Mouse (Mus musculus) intestine, embryonic 15.5 days (tissue): Measurements from ENCODE around the gene Ptch2. TPM values are rescaled to one million over a fixed set of nuclear protein-coding genes. Genes with fewer than 3 reads are reported as not detected.

ENCODE experiments used
- ATAC-seq: fragments of 200-750 bp; cut with Nextera tagmentation; 2 replicates; pipeline ENCODE4 v1.8.0; 2017; ENCODE audit warnings: moderate TSS enrichment, moderate library complexity
- H3K27ac ChIP-seq: fragments of 300-500 bp; sonication (generic); 2 replicates; pipeline ENCODE4 v1.5.1; 2015; ENCODE audit warnings: mild to moderate bottlenecking, inconsistent platforms
- H3K27me3 ChIP-seq: fragments of 300-500 bp; sonication (generic); replicated peaks from 2 replicates; pipeline ENCODE4 v1.6.1; 2015; ENCODE audit warnings: inconsistent platforms
- H3K36me3 ChIP-seq: fragments of 300-500 bp; sonication (generic); 2 replicates; pipeline ENCODE4 v1.6.1; 2015; ENCODE audit warnings: inconsistent platforms
- H3K4me1 ChIP-seq: fragments of 300-500 bp; sonication (generic); replicated peaks from 2 replicates; pipeline ENCODE4 v1.6.1; 2015; ENCODE audit warnings: inconsistent platforms
- H3K4me2 ChIP-seq: fragments of 300-500 bp; sonication (generic); replicated peaks from 2 replicates; pipeline ENCODE4 v1.6.1; 2015; ENCODE audit warnings: mild to moderate bottlenecking, inconsistent platforms
- H3K4me3 ChIP-seq: fragments of 300-500 bp; sonication (generic); replicated peaks from 2 replicates; pipeline ENCODE4 v1.5.1; 2015; ENCODE audit warnings: inconsistent platforms
- H3K9ac ChIP-seq: fragments of 300-500 bp; sonication (generic); 2 replicates; pipeline ENCODE4 v1.6.1; 2015; ENCODE audit warnings: inconsistent platforms
- H3K9me3 ChIP-seq: fragments of 300-500 bp; sonication (generic); 2 replicates; pipeline ENCODE4 v1.6.1; 2016; ENCODE audit warnings: inconsistent platforms
- WGBS: fragments of 180-500 bp; shearing (Covaris S2); methylation state at CpG from one replicate; pipeline ENCODE4 v1.1.7; 2015; 5-methylcytosine and 5-hydroxymethylcytosine counted together
- polyA plus RNA-seq: library from polyadenylated mRNA; unstranded; fragments of >200 nt; fragmentation: Nextera tagmentation; extraction: Ambion mirVana; gene quantifications from 2 replicates; pipeline ENCODE4 v1.2.1, GENCODE M21; 2015

The Ptch2 gene
- polyA plus RNA-seq, 1 experiment from 2014 or later, result 5.9 TPM

- 92% methylated on average over 5 of the region's 5 CpGs for WGBS
- Histone ChIP-seq H3K27me3 (no peaks in the 10 kb centered on the region), H3K27ac (no peak overlapping the region), H3K4me2 (no peak overlapping the region), H3K4me3 (no peak overlapping the region), H3K9me3 (no peaks in the 10 kb centered on the region), H3K4me1 (no peaks in the 10 kb centered on the region), H3K9ac (no peak overlapping the region), H3K36me3 (peaks cover 17% of the 10 kb centered on the region)
- no peak for ATAC-seq
Observed at GRCm38 (mm10) chr4:117071183-117071582, 24.7 kb upstream of the Ptch2 start.

GRCm38 (mm10) chr4:117087948-117088640 lies 7.8 kb upstream of the Ptch2 start:
- WGBS, result 70% methylated on average over 7 of the region's 7 CpGs
- Histone ChIP-seq H3K9ac (no peak overlapping the region), H3K4me3 (no peak overlapping the region), H3K27ac (no peak overlapping the region), H3K9me3 (no peaks in the 10 kb centered on the region), H3K36me3 (0 out of 2 replicates have a peak, but pooled peaks cover 4% of the 10 kb centered on the region), H3K4me2 (no peak overlapping the region), H3K27me3 (no peaks in the 10 kb centered on the region), H3K4me1 (peaks cover 4% of the 10 kb centered on the region; the same call in 1 of the 2 replicates)
- ATAC-seq, result no peak

GRCm38 (mm10) chr4:117090586-117090985 lies 5.3 kb upstream of the Ptch2 start:
- no peaks in the 10 kb centered on the region for H3K9me3 ChIP-seq
- 0 out of 2 replicates have a peak overlapping the region, but pooled peaks have one; percentile 5 for H3K27ac ChIP-seq
- no peak overlapping the region for H3K4me3 ChIP-seq
- ATAC-seq, result no peak
- H3K4me1 ChIP-seq, result peaks cover 6% of the 10 kb centered on the region; the same call in 1 of the 2 replicates
- no peak overlapping the region for H3K4me2 ChIP-seq
- no peaks in the 10 kb centered on the region for H3K36me3 ChIP-seq
- WGBS, result 58% methylated on average over 7 of the region's 7 CpGs
- no peaks in the 10 kb centered on the region for H3K27me3 ChIP-seq
- no peak overlapping the region for H3K9ac ChIP-seq

GRCm38 (mm10) chr4:117094626-117095361 lies 1.1 kb upstream of the Ptch2 start:
- Histone ChIP-seq H3K4me2 (no peak overlapping the region), H3K4me1 (0 out of 2 replicates have a peak, but pooled peaks cover 7% of the 10 kb centered on the region), H3K36me3 (no peaks in the 10 kb centered on the region), H3K27me3 (no peaks in the 10 kb centered on the region; the same call in 1 of the 2 replicates), H3K9me3 (no peaks in the 10 kb centered on the region), H3K4me3 (no peak overlapping the region), H3K9ac (no peak overlapping the region), H3K27ac (peak overlapping the region; percentile 29; the same call in 1 of the 2 replicates)
- WGBS, result 66% methylated on average over 3 of the region's 3 CpGs
- ATAC-seq, result no peak

- Histone ChIP-seq H3K27me3 (no peaks in the 10 kb centered on the region; the same call in 1 of the 2 replicates), H3K9me3 (no peaks in the 10 kb centered on the region), H3K4me1 (0 out of 2 replicates have a peak, but pooled peaks cover 7% of the 10 kb centered on the region), H3K36me3 (no peaks in the 10 kb centered on the region), H3K4me3 (peak overlapping the region; percentile 51), H3K27ac (peak overlapping the region; percentile 67), H3K4me2 (peak overlapping the region; percentile 84), H3K9ac (peak overlapping the region; percentile 55)
- WGBS, result 15% methylated on average over 5 of the region's 5 CpGs
- no peak for ATAC-seq
Observed at GRCm38 (mm10) chr4:117096666-117097065, 791 bp downstream of the Ptch2 start.

GRCm38 (mm10) chr4:117097969-117098763 lies 2.3 kb downstream of the Ptch2 start:
- 0 out of 2 replicates have a peak, but pooled peaks cover 7% of the 10 kb centered on the region for H3K4me1 ChIP-seq
- H3K9me3 ChIP-seq, result no peaks in the 10 kb centered on the region
- H3K4me2 ChIP-seq, result peak overlapping the region; percentile 84
- peak; percentile 64 for ATAC-seq
- no peaks in the 10 kb centered on the region; the same call in 1 of the 2 replicates for H3K27me3 ChIP-seq
- peak overlapping the region; percentile 69 for H3K27ac ChIP-seq
- 0 out of 2 replicates have a peak overlapping the region, but pooled peaks have one; percentile 1 for H3K9ac ChIP-seq
- no peaks in the 10 kb centered on the region for H3K36me3 ChIP-seq
- WGBS, result 39% methylated on average over 8 of the region's 8 CpGs
- no peak overlapping the region for H3K4me3 ChIP-seq

- no peaks in the 10 kb centered on the region; the same call in 1 of the 2 replicates for H3K27me3 ChIP-seq
- no peaks in the 10 kb centered on the region for H3K9me3 ChIP-seq
- no peak overlapping the region for H3K4me3 ChIP-seq
- H3K27ac ChIP-seq, result peak overlapping the region; percentile 69; the same call in 1 of the 2 replicates
- no peak for ATAC-seq
- H3K9ac ChIP-seq, result no peak overlapping the region
- 52% methylated on average over 2 of the region's 2 CpGs for WGBS
- H3K36me3 ChIP-seq, result no peaks in the 10 kb centered on the region
- 0 out of 2 replicates have a peak, but pooled peaks cover 7% of the 10 kb centered on the region for H3K4me1 ChIP-seq
- H3K4me2 ChIP-seq, result peak overlapping the region; percentile 84
Observed at GRCm38 (mm10) chr4:117098764-117099036, 2.8 kb downstream of the Ptch2 start.

GRCm38 (mm10) chr4:117100036-117100435 lies 4.2 kb downstream of the Ptch2 start:
- no peak for ATAC-seq
- no peaks in the 10 kb centered on the region; the same call in 1 of the 2 replicates for H3K27me3 ChIP-seq
- 80% methylated on average over 4 of the region's 4 CpGs for WGBS
- H3K4me3 ChIP-seq, result no peak overlapping the region
- no peak overlapping the region for H3K4me2 ChIP-seq
- H3K9ac ChIP-seq, result no peak overlapping the region
- 0 out of 2 replicates have a peak, but pooled peaks cover 7% of the 10 kb centered on the region for H3K4me1 ChIP-seq
- H3K36me3 ChIP-seq, result no peaks in the 10 kb centered on the region
- H3K9me3 ChIP-seq, result no peaks in the 10 kb centered on the region
- no peak overlapping the region for H3K27ac ChIP-seq

GRCm38 (mm10) chr4:117101218-117101617 lies 5.3 kb downstream of the Ptch2 start:
- no peaks in the 10 kb centered on the region for H3K9me3 ChIP-seq
- no peak overlapping the region for H3K27ac ChIP-seq
- 0 out of 2 replicates have a peak, but pooled peaks cover 4% of the 10 kb centered on the region for H3K4me1 ChIP-seq
- H3K36me3 ChIP-seq, result no peaks in the 10 kb centered on the region
- H3K4me3 ChIP-seq, result no peak overlapping the region
- H3K4me2 ChIP-seq, result no peak overlapping the region
- no peak overlapping the region for H3K9ac ChIP-seq
- no peaks in the 10 kb centered on the region for H3K27me3 ChIP-seq
- 48% methylated on average over 7 of the region's 7 CpGs for WGBS
- no peak for ATAC-seq

- ATAC-seq, result no peak
- Histone ChIP-seq H3K4me2 (no peak overlapping the region), H3K4me1 (no peaks in the 10 kb centered on the region), H3K36me3 (no peaks in the 10 kb centered on the region), H3K9me3 (no peaks in the 10 kb centered on the region), H3K4me3 (no peak overlapping the region), H3K27me3 (no peaks in the 10 kb centered on the region), H3K27ac (no peak overlapping the region), H3K9ac (no peak overlapping the region)
- WGBS, result 77% methylated on average over 10 of the region's 10 CpGs
Observed at GRCm38 (mm10) chr4:117104672-117105071, 8.8 kb downstream of the Ptch2 start.

- no peaks in the 10 kb centered on the region for H3K27me3 ChIP-seq
- no peak overlapping the region for H3K9ac ChIP-seq
- ATAC-seq, result no peak
- H3K36me3 ChIP-seq, result no peaks in the 10 kb centered on the region
- 74% methylated on average over 10 of the region's 10 CpGs for WGBS
- no peaks in the 10 kb centered on the region for H3K9me3 ChIP-seq
- no peak overlapping the region for H3K27ac ChIP-seq
- no peak overlapping the region for H3K4me3 ChIP-seq
- H3K4me1 ChIP-seq, result no peaks in the 10 kb centered on the region
- H3K4me2 ChIP-seq, result no peak overlapping the region
Observed at GRCm38 (mm10) chr4:117105127-117105526, 9.3 kb downstream of the Ptch2 start.
